Mouse (Mus musculus) T-cell, adult 2 months (primary cell): ENCODE data around the gene Cdc14a.

Experiments
- DNase-seq: peaks from one replicate; pipeline ENCODE4 v3.0.0; 2022; ENCODE audit warnings: low spot score

Cdc14a gene

DNA sequence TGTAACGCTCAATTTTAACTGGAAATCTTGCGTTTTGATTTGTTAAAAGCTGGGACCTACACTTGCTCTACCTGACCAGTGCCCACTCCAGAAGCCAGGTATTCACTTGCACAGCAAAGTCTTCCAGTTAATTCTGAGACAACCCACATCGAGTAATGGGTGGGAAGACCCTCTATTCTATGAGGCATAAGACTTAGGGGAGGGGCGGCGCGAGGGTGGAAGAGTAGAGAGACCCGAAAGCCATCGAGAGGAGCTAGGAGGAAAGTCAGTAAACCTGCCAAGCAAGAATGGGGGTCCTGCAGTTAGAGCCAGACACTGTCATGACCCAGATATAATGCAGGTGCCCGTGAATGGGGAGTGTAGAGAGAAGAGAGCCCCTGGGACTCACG lies 96.2 kb downstream of the Cdc14a start:
- no peak for DNase-seq

DNA sequence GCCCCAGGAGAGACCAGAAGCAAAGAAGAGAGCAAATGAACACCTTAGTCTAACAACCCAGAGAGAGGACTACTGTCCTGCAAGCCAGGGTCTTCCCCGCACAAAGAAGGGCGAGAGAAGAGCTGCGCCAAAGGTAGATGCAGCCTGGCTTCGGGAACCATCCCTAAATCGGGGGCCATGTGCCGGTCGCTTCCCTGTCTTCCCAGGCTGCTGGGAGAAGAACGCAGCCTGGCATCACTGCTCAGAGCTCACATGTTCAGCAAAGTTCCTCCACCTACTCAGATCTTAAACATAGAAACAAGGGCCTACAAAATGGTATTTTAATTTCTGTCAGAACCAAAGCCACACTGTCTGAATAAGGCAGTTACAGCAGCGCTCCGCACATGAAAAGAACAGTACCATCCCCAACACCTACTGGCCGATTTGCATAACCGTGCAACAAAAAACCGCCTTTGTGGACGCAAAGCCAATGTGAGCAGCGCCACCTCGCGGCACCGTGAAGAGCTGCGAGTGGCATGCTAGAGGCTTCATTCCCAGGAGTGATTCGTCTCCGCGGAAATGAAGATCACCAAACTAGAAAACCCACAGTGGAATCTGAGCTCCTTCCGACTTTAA lies 96.7 kb downstream of the Cdc14a start:
- peak; percentile 68 for DNase-seq

DNA sequence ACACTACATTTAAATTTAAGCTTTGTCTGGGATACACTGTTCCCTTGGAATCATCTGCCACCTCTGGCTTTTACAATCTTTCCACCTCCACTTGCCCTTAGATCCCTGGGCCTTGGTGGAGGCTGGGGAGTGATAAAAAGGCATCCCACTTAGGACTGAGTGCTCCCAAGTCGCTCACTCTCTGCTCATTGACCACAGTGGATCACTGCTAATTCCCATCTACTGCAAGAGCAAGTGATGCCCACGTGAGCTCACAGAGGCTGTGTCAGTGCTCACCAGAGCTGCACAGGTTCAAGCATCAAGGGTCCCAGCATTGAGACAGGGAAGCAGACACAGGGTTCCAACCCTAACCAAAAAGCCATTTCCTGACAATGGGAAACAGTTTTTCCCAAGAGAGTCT lies 98.3 kb downstream of the Cdc14a start:
- no peak for DNase-seq

DNA sequence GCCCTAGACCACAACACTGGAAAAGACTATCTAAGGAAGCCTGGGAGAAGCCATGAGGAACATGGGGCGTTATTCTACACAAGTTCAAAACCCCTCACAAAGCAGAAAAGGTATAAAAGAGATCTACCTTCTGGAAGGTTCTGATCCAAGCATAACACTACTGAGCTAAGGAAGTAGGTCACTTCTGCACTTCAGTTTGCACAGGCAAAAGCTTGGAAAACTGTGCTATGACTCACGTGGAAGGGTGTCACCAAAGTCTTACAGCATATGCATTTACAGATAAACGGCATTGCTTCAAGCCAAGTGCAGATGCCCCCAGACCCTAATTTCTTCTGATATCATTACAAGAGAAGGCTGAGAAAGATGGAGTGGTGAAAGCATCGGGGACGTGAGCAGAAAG lies 104.1 kb downstream of the Cdc14a start:
- DNase-seq, result no peak

DNA sequence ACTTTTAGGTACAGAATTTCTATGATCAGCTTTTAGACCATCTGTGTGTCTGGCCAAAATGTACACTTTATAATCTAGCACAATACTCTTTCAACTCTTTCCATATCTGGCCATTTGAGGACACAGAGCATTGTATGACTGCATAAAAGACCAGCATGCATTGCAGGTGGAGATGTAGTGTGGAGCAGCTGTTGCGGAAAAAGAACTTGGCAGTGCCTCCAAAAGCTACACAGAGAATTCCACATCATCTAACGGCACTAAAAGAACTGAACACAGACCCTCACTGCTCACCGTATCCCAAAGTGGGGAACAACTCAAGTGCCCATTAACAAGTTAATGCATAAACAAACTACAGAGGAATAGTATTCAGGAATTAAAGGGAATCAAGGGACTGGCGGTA lies 112.0 kb downstream of the Cdc14a start:
- no peak for DNase-seq

DNA sequence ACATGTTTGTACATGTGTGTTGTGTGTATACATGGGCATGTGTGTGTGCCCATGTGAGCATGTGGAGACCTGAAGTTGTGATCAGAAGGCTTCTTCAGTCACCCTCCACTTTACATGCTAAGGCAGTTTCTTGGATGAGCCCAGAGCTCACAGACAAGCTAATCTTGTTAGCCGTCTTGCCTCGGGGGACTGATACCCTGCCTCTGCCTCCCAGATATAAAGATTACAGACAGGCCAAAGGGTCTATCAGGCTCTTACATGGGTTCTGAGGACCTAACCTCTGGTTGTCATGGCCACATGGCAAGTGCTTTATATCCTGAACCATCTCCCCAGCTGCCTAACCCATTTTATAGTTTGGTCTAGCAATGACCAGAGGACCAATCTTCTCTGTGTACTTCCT lies 112.7 kb downstream of the Cdc14a start:
- DNase-seq, result no peak

DNA sequence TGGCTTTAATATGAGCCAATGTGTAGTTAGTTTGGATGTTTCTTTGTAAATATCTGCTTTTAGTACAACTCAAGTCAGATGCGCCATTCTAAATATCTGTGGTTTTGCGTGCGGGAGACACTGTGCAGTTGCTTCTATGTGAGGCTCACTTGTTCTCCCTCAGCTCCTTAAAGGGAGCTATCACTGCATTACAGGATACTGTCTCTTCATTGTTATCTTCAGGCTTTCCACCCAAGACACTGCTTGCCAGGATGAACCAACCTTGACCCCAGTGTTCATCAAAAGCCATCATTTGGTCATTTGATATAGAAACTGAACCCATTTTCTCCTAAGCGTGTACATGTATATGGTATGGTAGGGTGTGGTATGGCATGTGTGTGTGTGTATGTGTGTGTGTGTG lies 113.2 kb downstream of the Cdc14a start:
- DNase-seq, result no peak

DNA sequence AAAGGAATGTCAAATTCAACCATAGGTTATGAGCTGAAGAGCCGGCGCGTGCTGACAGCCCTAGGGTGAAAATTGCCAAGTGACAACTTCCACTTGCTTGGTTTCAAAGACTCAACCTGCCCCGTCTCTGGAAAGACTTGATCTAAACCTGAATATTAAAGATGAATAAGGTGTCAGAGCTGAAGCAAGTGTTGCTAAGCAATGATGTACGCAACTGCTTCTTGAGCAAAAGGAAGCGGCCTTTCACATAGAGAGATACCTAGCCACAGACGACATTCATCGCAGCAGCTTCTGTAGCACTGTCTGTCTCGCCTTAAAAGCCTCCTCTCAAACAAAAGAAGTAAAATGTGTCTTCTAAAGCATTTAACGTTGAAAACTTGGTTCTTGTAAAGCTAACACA lies 113.8 kb downstream of the Cdc14a start:
- no peak for DNase-seq

DNA sequence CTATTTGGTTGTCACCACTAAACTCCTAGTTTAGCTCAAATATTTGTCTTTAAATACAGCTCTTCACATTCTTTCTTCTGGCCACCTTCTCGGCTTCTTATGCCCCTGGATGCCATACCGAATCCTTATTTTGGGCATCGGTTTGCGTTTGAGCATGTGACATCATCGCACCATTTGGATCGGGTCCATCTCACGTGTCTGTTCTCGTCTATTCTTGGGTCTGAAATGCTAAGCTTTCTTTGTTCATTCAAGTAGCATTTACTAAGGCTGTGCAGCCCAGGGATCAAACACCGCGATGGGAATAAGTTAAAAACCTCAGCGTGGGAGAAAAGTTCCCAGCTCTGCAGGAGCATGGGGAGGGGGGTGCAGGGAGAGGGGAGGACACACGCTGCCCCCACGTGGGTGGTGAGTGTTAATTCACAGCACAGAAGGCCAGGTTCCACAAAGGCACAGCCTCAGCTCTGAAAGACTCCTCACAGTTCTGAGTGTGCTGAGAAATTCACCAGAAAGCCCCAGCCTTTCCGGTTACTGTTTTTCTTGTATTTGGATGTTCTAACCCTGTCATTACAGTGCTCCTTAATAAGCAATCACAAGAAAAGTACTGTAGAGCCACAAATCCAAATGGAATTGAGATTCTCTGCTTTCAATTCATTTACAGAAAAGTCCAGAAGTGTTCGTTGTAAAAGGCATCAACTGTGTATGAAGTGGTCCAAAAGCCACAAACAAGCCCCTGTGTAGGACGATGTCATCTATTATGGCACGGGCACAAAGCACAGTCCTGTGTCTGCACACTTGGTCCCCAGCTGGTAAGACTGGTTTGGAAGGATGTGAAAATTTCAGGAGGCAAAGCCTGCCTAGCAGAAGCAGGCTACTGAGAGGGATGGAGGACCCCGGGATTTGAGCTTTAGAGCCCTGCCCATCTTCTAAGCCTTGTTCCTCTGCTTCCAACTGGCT lies 118.8 kb downstream of the Cdc14a start:
- no peak for DNase-seq

DNA sequence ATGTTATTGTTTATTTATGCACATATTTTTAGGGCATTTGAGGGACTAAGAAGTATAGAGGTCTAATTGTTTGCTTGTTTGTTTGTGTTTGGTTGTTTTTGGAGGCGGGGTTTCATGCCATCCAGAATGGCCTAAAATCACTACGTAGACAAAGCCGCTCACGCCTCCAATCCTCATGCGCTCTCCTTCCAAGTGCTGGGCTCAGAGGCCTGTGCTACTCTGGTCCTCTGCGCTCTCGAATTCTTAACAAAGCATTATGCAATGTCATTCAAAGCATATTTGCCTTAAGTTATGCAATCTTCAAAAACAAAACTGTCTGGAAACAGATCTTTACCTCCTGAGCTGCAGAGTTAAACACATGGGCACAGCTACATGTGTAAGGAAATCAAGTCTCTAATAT lies 121.3 kb downstream of the Cdc14a start:
- no peak for DNase-seq

DNA sequence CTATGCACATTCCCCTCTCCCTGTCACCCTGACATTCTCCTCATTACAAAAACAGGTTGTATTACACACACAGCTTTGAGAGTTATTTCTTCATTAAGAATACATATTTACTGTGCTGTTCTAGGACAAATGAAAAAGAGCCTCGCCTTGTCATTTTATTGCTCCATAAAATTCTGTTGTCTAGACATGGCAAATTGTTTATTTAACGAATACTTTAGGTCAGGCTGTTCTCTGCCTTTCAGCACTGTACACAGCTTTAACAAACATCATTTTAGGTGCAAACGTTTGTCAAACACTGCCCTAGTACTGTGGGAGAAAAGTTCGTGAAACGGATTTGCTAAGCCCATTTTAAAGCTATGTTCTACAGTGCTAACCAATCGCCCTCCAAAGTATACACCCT lies 122.1 kb downstream of the Cdc14a start:
- no peak for DNase-seq

DNA sequence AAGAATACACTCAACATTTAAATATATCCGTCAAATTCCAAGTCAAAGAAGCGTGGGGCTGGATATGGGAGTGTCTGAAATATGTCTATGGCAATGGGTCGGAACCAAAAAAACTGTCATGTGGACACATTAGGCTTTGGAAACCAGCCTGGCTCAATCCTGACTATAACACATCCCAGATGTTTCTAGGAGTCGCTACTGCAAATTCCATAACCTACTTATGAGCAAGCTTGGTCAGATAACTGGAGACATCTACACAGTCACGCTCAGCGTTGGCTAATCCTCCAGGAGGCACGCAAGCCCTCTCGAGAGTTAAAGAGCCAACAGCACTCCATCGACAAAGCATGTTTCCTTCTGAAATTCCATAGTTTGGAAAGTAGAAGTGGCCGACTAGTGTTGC lies 125.1 kb downstream of the Cdc14a start:
- no peak for DNase-seq

DNA sequence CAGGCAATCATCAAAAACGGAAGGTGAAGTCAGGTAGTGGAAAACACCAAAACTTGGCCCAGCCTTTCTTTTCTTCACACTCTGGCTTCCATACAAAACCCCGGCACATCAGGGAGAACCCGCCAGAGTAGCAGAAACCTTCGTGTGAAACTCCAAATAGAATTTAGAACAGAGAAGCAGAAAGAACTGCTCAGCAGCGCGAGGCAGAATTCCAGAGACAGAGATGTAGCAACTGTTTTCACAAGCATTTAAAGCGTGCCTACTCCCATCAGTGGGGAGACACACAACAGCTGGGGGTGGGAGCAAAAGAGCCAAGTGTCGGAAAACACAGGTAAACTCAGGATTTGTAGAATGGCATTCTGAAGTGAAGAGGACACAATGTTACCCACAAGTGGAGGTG lies 125.8 kb downstream of the Cdc14a start:
- no peak for DNase-seq

DNA sequence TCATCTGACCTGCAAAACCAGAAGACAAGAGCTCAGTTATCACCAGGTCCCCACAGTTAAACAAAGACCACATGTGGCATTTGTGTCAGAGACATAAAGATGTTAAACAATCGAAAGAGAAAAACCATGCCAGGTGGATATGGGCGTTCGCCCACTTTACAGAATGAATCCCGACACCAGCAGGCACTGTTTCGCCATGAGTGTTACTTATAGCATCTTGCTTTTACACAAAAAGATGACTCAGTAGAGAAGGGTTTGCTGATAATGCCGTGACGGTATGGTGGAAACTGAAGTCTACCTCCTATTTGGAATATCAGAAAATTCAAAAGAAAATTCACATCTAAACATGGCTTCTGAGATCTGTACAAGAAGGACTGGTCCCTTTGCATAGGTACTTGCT lies 126.7 kb downstream of the Cdc14a start:
- no peak for DNase-seq

DNA sequence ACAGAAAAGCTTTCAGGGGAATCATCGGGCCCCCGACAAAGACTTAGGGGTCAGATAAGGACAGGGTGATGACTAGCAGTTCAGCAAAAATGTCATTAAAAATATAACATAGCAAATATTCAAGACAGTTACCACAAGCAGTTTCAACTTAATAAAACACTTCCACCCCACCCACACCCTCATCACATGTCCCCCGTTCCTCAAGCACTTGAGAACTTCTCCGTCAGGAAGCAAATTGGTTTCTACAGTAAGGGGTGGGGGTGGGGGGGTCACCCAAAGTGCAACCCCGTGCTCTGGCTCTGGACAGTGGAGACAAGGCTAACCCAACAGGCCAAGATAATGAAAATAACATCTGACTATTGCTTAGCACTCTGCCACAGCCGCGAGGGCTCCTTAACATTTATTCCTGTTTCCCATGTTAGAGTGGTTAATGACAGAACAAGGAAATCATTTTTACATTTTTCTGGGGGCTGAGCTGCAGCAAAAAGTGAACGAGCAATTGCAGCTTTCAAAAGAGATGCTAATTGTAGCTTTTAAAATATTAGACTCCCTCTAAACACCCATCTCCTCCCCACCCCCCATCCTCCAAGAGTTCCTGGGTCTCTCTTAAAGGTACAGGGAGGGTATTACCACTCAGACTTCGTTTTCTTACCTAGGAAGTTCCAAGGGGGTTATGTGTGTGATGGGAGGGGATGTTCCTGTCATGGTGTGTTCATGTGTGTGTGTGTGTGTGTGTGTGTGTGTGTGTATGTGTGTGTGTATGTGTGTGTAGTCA lies 133.6 kb downstream of the Cdc14a start:
- no peak for DNase-seq

DNA sequence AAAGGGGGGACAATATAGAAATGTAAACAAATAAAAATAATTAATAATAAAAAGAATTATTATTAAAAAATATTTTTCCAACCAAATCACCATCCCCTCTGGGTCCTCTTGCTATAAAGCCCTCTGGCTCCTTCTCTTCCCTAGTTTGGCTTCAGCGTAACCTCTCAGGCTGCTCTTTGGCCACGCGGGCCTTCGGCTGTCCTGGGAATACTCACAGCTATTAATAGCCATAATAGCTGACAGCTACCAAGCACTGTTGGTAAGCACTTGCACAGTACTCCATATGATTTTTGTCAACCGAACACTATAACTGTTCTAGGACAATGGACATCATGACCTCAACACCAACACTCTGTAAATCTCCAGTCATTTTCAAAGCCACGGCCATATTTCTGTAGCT lies 135.0 kb downstream of the Cdc14a start:
- no peak for DNase-seq

DNA sequence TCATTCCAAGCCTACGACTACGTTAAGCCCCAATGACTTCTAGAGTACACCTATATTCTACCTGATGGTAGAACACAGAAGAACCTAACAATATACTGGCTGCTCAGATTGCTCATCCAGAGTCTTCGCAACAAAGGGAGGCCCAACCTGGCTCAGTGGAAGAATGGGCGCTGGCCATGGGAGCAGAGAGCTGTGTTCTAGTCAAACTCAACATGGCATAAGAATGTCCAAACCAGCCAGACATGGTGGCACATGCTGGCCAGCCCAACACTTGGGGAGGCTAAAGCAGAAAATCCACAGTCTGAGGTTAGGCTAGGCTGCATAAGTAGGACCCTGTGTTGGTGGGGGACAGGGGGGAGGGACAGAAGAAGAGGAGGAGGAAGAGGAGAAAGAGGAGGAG lies 139.1 kb downstream of the Cdc14a start:
- DNase-seq, result no peak

DNA sequence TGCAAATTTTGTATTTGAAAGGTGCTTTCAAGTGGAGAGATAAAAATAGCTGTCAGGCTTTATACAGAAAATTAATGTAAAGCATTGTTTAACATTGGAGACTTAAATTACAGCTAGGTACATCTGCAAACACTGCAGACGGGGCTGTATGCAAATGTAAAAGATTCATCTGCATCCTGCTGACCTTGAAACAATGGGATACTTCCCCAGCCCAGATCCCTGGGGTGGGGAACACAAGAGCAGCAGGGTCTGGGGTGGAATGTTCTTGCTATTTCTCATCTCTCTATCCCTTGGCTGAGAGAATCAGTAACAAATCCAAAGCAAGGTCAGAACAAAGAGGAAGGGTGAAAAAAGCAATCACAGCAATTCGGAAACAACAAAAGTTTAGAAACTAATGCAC lies 139.8 kb downstream of the Cdc14a start:
- DNase-seq, result no peak

DNA sequence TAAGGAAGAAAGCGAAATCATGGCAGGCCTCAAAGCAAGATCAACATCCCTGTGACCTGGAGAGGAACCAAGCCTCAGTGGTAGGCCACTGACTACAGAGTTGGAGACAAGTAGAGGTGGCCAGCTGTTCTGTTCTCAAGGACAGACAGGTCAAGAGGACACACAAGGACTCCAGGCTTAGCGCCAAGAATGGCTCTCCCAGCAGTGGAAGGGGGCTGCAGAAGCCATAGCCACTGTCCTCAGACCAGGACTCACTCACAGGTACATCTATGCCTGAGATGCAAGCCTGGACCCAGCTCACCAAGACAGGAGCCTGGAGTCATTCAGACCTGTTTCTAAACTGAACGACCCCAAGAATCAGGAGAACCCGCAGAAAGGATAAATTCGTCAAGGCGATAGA lies 142.2 kb downstream of the Cdc14a start:
- no peak for DNase-seq

DNA sequence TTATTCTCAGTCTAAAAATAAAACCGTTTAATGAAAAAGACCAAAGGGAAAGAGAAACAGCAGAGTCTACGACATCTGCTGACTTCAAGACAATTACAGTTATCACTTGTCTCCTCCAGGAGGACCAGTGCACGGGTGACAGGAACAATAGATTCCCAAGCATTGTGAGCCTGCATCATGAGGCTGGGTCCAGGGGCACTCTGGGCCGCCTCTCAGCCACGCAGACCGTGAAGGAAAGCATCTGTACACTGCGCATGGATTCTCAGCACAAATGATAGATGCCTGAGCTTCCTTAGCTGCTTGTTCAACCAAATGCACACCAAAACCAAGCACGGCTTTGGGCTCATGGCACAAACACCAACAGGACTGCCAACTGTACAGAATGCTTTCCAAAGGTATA lies 146.7 kb downstream of the Cdc14a start:
- no peak for DNase-seq

DNA sequence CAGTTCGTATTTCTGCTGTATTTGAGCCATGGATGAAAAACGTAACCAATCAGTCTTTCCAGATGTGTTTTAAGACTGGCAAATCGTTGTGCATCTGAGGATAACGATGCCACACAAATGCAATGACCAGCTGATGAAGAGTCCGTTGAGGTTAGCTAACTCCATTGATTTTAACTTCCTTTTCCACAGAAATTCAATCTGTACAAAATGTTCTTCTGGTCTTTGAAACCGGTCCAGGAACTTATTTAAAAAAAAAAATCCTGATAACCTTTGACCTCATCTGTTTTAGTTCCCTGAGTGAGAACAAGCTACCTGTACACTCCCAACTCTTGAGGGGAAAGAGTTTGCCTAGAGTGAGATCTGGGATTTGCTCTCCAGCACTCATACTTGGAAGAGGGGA lies 152.2 kb downstream of the Cdc14a start:
- no peak for DNase-seq

DNA sequence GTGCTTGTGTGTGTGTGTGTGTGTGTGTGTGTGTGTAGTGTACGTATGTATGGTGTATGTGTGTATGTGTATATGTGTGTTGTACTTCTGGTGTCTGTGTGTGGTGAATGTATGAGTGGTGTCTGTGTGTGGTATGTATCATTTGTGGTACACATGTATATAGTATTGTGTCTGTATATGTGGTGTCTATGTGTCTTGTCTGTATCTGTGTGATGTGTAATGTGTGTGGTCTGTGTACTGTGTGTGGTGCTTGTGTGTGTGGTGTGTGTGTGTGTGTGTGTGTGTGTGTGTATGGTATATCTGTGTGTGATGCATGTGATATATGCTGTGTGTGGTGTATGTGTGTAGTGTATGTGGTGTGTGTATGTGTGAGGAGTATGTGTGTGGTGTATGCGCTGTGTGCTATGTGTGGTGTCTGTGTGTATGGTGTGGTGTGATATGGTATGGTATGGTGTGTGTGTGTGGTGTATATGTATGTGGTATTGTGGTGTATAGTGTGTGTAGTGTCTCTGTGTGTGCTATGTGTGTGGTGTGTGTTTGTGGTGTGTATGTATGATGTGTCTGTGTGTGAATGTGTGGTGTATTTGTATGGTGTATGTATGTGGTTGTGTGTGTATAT lies 156.7 kb downstream of the Cdc14a start:
- no peak for DNase-seq

DNA sequence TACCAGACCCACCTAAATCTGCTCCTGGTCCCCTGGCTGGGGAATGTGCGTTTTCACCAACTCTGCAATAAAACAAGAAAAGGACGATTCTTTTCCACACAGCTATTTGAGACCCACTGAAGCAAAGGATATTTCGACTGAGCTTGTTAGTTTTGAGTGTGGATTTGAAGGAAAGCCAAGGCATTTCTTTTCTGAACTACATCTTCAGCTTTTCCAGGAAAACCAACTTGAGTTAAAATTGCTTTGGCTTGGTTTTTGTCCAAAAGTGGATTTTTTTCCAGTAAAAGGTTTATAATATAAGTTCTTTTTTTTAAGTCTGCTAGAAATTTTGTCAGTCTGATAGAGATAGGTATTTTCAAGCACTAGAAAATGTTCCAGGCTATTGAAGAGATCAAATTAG lies 157.5 kb downstream of the Cdc14a start:
- no peak for DNase-seq
